Mouse (Mus musculus) left cerebral cortex, adult 9 months (tissue): ENCODE measurements at regions not wholly inside any gene's neighbourhood (a gene's known extent, or its start where the extent isn't known, plus 50 kb on each side); places are given as distances from the start of the nearest gene placed in this dataset.

Experiments
- DNase-seq, 2 experiments: peaks; one replicate each; pipeline ENCODE4 v3.0.0; 2022; ENCODE audit warnings: low spot score in 2 of 2

DNA sequence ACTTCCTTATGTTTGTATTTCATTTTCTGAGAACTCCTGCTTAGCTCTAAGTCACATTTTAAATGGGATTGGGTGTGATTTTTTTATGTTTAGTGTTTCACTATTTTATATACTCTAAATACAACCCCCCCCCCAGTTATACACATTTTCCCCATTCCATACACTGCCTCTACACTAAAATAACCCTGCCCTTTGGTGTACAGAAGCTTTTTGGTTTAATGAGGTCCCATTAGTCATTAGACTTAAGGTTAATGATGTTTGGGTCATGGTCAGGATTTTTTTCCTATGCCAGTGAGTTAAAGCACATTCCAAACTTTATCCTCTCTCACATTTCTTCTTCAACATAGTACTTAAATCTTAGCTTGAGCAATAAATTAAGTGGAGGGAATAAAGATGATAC, 149.2 kb downstream of the Tinag start:
- DNase-seq = no peak

DNA sequence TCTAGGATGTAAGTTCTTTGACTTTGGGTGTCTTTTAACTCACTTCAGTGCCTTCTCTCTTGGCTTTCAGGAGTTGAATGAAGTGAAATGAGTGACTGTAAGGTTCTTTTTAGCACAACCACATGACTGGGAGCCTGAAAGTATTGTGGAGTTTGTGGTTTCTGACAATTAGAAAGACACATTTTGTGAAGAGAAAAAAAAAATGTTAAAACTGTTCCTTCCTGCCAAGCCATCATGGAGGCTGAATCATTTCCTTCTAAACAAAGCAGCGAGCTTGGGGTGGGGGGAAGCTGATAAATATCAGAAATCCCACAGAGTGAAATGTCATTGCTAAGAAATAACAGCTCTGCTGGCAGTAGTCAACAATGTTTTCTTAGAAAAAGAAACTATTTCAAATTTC, 163.8 kb downstream of the Tinag start:
- no peak for DNase-seq

DNA sequence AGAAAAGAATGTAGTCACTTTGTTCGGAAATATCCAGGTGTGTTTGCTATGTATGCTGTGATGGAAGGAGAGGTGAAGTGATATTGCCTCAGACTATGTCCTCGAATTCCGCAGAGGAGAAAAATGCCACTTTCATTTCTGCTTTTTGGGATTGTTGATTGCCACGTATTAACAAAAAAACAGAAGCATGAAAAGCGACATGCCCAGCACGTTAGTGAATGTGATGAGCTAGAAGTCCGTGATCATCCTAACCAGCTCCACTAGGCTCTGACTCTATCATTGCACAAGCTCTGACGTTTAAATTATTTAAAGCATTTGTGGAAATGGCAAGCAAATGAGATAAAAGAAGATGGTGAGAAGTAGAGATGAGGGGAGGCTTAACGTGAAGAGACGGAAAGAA, 169.6 kb downstream of the Tinag start:
- DNase-seq = no peak

- DNase-seq = peak in 1 of 2 experiments; percentile 7
Observed at GRCm38 (mm10) chr9:76872418-76872817, 173.2 kb downstream of the Tinag start.

- DNase-seq = no peak
Observed at GRCm38 (mm10) chr9:76869635-76870034, 176.0 kb downstream of the Tinag start.

- DNase-seq = no peak
Observed at GRCm38 (mm10) chr9:76868633-76869032, 177.0 kb downstream of the Tinag start.

GRCm38 (mm10) chr9:76822173-76822572, 223.4 kb downstream of the Tinag start:
- no peak for DNase-seq

DNA sequence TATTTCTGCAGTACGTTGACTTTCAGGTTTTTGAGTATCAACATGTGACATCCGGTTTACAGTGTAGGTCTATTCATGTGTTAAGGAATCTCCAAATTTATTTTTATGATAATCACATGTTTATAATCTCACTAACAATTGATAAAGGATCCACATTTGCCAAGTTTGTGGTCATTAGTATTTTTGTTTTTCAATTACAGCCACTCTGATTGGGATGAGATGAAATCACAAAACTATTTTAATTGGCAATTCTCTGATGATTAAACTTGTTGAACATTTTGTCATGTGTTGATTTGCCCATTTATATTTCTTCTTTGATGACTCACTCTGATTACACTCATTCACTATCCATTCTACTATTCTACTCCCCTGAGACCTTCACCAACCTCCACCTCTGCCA, 228.0 kb upstream of the Fam83b start:
- no peak for DNase-seq

GRCm38 (mm10) chr9:76788654-76789053, 221.7 kb upstream of the Fam83b start:
- no peak for DNase-seq
